Mouse (Mus musculus): ENCODE data around the gene Zbtb20. TPM values are rescaled to one million over a fixed set of nuclear protein-coding genes. Genes with fewer than 3 reads are reported as not detected.
A peak's percentile ranks its signal among the peaks of the same experiment; 100 is the strongest.

The Zbtb20 gene
- total and polyA plus RNA-seq, 3 experiments = 52.1 to 128 (median 113) TPM

DNA sequence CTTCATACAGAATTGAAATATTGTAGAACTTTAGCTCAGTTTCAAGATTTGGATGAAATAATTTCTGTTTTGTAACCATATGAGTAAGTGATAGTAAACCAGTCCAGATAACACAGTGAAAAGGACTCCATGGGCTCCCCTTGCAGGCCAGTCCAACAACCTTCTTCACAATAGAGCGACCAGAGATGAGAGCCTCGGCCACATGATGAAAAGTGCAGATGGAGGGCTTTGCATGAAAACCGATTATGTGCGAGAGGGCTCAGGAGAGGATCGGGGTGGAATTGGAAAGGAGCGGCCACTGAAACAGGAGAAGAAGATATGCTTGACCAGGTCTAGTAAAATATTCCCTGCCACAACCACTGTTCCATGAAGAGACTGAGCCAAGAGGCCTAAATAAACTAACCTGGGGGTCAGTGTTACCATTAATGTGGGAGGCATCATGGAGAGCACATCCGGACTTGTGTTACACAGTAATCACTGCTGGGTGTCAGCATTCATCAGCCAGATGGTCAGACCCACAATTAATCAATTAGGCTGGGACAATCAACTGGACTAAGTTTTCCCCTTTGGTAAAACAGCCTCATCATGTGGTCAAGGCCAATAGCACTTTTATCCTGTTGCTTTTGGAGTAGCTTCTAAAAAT is 485.3 kb downstream of the Zbtb20 start:
- DNase-seq = no peak

DNA sequence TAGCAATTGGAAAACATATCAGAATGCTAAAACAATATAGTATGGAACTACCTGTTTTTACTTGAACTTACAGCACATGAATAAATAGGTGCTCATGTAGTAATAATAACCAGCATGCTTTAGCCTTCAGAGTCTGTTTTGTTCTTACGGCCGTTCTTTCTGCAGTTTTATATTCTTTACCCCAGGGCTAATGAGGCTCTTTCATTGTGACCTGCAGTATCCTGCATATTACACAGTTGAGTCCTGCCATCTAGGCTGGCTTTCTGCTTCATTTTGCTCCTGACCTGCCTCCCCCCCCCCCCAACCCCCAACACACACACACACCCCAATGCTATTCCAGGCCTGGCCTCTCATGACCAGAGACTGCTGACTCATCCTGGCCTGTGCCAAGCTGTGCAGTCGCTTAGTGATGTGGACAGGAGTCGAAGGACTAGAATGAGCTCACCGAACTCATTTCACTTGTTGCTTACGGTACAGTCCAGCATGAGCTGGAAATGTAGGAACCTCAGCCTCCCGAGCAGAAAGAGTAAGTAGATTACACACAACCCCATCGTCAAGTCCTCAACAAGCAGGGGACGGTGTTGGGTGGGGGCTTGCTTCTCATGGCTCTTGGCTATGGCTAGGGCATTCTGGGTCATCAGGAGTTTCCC is 487.1 kb downstream of the Zbtb20 start:
- DNase-seq = peak; percentile 95

DNA sequence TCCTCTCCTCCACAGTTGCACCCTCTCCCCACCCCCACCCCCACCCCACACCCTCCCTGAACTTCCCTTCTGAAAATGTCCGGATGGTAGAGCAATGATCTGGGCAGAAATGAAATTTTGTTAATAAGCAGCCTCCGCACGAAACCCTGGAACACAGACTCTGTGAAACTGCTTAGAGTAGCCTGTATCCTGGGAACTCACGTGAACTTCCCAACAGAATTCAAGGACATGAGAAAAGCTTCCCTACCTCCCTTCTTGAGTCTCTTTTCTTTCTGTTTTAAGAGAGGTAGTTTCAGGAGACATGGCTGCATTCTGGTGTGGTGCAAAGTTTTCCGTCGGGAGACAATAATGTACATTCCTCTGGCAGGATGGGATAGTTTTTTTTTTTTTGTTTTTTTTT is 487.6 kb downstream of the Zbtb20 start:
- DNase-seq = no peak

DNA sequence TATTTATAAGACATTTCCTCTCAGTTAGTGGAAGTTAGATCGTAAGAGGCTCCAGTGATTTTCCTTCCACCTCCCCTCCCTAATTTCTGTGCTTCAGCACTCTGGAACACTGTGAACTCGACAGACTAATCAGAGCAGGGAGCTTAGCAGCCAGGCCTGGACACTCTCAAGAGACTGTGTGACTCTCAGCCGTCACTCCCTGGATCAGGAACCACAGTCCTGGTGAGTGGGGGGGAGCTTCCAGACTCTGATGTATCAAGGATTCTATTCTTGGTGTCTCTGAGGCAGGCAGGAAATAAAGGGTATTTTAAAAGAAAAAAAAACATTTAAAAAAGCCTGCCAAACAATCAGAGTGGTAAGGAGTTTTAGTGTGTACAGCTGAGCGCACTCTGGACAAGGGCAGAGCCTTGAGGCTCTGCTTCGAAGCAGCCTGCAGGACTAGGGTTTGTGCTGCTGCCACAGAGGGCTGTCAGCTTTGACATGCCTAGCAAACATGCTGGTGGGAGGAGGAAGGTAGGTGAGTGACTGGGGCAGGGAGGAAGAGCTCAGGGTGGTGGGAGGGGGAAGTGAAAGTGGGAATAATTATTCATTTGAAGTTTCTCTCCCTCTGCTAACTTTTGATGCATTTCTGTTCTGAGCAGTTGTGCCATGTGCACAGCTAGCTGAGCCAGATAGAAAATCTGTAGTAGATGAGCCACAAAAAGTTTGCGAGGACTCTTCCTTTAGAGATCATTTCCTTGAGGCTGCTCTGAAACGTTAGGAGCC is 488.3 kb downstream of the Zbtb20 start:
- DNase-seq = peak; percentile 78

DNA sequence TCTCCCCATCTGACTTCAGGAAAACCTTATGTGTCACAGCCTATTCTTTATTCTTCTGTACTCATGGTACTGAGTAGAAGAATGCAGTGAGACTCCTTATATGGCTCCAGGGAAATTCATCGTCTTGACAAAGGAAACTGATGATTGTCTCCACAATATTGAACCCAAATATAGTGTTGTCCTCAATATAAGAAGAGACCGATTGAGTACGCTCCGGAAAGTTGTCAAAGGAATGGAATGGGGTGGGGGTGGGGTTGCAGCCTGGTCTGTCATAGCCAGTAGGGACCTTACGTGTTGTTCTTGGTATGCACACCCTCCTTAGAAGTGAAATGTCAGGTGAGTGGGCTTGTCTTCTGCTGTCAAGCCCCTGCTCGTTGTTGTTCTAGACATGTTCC is 488.8 kb downstream of the Zbtb20 start:
- no peak for DNase-seq

DNA sequence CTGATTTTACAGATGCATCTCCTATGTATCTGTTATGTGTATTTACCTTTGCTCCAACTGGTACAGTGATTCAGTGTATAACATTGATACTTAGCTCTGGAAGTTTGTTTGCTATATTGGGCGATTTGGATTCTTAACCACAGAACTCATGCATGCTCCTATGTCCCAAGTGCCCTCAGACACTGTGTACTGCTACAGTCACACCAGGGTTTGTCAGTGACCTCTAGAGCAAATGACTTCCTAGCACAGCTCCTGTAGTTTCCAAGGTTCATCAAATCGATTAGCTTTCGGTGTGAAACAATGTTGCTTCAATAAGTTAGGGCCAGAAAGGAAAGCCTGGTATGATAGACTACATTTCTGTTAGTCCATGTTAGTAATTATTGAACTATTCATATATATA is 489.6 kb downstream of the Zbtb20 start:
- DNase-seq = no peak

DNA sequence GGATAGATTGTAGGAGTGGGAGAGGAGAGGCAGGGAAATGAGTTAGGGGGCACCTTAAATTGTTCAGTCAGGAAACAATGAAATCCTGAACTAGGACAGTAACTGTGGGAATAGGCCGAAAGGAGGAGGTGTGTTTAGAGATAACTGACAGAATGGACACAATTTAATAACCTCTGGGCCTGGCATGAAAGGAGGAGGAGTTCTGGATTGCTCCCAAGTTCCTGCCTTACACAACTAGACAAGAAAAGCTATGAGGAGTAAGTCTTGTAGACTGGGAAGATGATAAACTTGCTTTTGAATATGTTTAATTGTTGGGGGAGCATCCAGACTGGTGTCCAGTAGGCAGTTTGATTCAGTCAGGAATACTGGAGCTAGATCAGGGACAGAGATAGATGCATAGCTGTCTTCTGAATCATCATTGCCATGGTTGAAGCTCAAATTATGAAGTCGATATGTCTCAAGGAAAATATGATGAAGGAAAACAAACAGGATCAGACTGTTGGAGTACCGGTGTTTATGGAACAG is 494.9 kb downstream of the Zbtb20 start:
- no peak for DNase-seq

DNA sequence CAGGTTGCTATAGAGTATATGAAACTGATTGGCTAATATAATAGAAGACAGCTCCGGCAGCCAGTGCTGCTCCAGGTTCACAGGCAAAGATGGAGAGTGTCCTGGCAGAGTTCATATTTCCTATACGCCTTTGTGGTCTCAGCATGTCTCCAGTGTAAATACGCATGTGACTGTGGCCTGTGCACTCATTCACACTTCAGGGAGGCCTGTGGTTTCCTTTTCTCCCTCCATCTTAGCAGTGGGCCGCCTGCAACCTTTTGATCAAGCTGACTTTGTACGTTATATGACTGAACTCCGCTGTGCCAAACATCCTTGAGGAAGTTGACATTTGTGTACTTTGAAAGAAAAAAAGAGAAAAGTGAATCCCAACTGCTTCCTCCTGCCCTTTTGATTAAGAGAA is 501.1 kb downstream of the Zbtb20 start:
- no peak for DNase-seq

DNA sequence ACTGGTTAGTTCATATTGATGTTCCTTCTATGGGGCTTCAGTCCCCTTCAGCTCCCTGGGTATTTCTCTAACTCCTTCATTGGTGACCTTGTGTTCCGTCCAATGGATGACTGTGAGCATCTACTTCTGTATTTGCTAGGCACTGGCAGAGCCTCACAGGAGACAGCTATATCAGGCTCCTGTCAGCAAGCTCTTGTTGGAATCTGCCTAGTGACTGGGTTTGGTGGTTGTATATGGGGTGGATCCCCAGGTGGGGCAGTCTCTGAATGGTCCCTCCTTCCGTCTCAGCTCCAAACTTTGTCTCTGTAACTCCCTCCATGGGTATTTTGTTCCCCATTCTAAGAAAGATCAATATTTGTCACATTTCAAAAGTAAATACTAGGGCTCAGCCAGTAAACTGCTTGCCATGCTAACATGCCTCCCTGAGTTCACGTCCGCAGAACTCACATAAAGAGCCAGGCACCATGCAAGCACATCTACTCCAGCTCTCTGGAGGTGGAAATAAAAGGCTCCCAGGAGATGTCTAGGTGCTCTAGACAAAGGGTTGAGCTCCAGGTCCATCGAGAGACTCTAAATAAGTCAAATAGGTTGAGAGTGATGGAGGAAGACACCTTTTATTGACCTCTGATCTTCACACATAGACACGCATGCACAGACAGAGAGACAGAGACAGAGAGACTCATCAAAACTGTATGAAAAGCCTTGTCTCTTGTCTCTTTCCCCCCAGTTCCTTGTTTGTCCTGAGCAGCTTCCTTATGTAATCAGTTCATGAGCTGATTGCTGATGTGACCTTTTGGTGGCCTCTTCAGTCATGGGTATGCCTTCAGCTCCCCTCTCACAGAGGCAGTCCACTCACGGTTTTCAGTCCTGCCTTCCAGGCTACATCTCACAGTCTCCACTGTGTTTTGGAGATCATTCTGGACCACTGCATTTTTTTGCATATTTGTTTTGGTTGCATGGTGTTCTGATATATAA is 504.0 kb downstream of the Zbtb20 start:
- no peak for DNase-seq

DNA sequence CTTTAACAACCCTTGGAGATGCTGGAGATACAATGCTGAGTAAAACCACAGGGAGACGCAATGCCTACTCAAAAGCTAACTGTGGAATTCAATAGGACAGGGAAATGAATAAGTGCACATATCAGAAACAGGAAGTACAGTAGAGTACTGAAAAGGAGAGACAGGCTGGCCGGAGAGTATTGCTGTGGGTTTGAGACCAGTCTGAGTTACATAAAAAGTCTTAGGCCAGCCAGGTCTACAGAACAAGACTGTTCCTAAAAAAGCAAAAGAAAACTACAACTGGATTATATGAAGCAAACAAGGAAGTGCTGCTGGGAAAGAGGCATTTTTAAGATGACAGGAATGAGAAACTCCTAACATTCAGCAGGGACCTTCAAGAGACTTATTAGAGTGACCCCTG is 505.5 kb downstream of the Zbtb20 start:
- no peak for DNase-seq

DNA sequence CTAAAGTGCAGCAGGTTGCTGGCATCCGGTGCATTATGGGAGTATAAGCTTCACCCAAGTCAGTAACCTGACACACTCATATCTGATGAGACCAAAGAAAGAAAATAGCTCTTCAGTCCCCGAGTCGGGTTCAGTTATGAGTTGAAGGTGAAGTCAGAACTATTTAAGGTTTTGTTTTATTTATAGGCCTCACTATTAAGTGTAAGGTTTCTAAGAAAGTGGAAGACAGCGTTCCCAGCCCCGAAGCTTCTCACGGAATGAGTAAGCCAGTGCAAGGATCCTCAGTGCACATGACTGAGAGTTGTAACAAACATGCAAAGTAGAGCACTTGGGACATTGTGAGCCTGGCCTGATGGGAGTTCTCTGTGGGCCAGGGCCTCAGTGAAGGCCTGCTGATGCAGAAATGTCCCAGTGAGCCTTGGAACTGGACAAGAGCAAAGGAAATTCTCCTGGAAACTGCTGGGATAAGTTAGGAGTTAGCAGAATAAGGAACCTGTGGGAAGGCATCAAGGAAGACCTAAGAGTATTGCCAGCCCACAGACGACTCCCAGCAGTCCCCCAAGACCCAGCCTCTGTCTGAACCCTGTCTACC is 507.6 kb downstream of the Zbtb20 start:
- DNase-seq = no peak

DNA sequence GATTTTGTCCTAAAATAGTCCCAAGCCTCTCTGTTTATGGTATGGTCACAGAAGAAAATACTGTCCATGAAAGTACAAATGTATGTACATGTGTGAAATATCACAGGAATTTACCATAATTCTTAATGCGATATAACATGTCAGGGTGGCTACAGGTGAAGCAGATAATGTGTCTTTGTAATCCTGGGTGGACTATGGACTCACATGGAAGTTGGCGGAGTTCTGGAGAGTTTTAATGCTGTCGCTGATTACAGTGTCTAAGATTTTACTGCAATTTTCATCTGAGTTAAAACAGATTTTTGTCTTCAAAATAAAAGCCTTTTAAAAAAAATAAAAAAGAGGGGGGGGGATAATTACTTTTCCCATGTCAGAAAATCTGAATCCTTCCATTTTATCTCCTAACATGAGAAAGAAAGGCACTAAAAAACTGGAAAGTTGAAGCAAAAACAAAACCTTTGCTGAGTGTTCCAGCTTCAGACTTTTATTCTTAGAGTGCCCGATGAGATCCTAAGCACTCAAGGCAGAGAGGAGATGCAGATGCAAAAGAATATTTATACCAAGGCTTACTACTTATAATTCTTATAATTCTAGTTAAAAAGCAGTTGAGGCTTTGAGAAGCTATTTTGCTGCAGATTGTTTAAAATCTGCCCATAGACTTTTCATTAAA is 509.4 kb downstream of the Zbtb20 start:
- DNase-seq = no peak

DNA sequence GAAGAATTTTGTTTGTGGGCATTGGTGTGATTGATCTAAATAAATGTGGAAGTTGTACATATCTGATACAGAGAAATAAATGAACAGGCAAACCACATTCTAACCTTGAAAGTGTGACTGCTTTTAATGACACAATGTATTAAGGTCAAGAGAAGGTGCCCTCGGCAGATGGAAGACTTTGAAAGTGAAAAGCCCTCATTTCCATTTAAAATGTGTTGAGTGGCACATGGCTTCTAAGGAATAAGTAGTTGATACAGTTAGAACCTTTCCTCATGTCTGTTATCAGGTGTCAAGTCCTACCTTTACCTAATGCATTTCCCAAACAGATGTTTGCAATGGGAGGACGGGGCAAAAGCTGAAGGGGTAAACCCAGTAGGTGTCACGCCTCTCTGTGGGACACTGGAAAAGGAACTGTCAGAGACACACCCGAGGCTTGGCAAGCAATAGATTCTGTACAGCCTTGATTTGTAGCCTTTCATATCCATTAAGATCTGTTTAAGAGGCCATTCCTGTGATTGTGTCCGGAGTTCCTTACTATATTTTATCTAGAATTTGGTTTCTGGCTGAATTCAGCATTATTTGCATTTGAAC is 510.0 kb downstream of the Zbtb20 start:
- DNase-seq = no peak

DNA sequence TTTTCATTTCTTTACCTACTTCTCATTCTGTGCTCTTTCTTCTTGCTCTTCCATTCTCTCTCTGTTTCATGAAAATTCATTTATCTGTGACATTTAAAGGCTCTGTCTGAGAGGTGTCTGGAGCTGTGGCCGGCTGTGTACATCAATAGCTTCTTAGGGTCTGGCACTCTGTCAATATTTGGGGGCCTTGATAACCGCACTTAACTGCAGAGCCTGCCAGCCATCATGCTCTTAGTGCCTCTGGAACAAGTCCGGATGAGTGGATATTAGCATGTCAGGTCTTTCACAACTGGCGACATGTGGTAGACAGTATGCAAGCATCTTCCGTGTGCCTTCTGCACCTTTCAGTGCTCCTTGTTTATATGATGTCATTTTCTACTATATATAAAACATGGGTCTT is 510.7 kb downstream of the Zbtb20 start:
- DNase-seq = no peak

DNA sequence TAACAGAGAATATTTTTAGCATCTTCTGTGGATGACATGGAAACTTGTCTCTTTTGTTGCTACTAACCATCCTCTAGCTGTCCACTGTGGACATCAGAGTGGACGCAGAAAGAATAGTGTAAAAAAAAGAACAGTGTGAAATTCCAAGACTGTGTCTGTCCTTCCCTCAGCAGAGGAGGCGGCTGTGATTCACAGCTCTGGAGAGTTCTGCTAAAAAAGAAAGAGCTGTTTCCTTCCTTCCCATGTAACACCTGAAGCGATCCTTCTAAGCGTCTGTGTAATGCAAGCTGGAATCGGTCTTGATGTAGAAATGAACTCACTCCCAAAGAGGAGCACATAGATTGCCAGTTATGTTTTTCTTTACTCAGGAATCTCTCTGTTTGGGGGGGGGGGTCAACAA is 512.7 kb downstream of the Zbtb20 start:
- no peak for DNase-seq

DNA sequence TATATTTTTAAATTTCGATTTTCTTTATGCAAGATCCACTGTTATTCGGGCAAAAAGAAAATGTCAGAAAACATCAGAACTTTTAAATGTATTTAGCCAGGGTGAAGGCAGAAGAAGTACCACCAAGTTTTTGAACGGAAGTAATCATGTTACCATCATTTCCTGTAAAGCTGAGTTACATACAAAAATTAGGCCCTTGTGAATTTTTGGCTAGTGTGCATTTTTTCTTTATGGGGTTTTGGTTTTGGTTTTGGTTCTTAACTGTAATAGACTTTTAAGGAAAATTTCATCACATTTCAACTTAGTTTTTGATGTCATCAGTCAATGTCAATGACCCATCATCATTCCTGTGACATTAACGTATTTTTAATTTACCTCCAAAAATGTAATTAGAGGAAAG is 514.7 kb downstream of the Zbtb20 start:
- DNase-seq = no peak

DNA sequence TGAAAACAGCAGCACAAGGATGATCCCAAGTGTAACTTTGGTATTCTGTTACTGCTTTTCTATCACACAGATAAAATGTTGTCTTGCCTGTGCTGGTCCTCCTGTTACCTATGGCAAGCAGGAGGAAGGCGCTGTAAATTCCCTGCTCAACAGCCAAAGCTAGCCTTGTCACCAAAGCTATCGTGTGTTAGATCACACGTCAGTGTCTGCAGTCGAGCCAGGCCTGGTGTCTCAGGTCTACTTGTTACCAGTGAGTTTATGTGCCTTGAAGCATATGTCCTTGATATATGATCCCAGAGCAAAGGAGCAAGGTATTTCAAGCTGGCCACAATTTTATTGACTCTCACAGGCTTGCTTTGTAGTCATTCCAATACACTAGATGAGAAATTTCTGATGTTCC is 517.7 kb downstream of the Zbtb20 start:
- DNase-seq = no peak

DNA sequence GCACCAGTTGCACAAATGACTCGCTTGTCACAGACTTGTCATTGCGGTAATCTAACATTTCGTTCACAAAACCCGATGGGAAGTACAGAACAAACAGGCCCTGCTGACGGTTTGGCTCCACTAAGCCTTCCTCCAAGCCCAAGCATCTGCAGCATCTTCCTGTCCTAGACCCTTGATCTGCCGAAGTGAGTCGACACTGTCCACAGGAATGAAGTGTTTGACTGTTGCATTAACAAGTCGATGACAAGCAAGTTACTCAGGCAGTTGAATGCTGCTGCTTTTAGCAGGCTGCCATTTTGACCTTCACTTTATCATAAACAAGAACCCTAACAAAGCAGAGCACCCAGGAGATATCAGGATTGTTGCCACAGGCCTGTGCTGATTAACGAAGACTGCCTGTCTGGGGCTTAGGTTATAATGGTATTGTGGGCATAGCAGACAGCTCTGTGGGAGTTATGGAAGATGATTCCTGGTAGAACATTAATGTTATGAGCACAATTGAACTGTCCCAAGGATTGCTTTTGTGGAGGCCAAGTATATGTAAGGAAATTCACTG is 518.4 kb downstream of the Zbtb20 start:
- DNase-seq = no peak

DNA sequence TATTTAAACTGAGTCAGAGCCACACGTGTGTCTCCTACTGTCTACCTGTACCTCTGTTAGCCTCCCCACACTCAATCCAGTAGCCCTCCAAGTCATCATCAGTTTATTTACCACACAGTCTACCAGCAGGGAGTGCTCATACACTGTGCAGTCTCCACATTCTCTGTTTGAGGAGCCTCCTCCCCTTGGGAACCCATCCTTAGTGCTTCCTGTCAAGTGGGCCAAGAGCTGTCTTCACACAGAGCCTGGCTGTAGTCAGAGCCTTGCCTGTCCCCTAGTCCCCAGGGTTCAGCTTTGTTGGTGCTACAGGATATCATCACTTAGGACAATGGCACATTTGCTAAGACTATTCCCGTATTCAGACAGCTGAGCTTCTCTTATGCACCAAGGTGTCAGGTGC is 519.1 kb downstream of the Zbtb20 start:
- no peak for DNase-seq

All from adrenal gland, adult 2 months (tissue).